Mouse (Mus musculus) limb, embryonic 14.5 days (tissue): ENCODE data around the gene Il1a. TPM values are rescaled to one million over a fixed set of nuclear protein-coding genes. Genes with fewer than 3 reads are reported as not detected.

Experiments
- ATAC-seq: fragments of 200-750 bp; cut with Nextera tagmentation; 2 replicates; pipeline ENCODE4 v1.8.0; 2017; ENCODE audit warnings: low read depth, moderate number of reproducible peaks, moderate TSS enrichment; ENCODE audit not compliant: low FRiP score
- DNase-seq: peaks from one replicate; pipeline ENCODE4 v3.0.0-alpha.2; 2015; ENCODE audit warnings: low spot score
- H3K27ac ChIP-seq: fragments of 300-500 bp; sonication (generic); replicated peaks from 2 replicates; pipeline ENCODE4 v1.5.1; 2014; ENCODE audit warnings: low read depth, mild to moderate bottlenecking, low read length, moderate library complexity, mixed read lengths
- H3K27me3 ChIP-seq: fragments of 300-500 bp; sonication (generic); 2 replicates; pipeline ENCODE4 v1.6.1; 2014; ENCODE audit warnings: low read length, mixed read lengths; ENCODE audit not compliant: control insufficient read depth, insufficient read depth
- H3K36me3 ChIP-seq: fragments of 300-500 bp; sonication (generic); 2 replicates; pipeline ENCODE4 v1.6.1; 2014; ENCODE audit warnings: mild to moderate bottlenecking, low read length, moderate library complexity, mixed read lengths; ENCODE audit not compliant: control insufficient read depth, insufficient read depth
- H3K4me1 ChIP-seq: fragments of 300-500 bp; sonication (generic); 2 replicates; pipeline ENCODE4 v1.6.1; 2014; ENCODE audit warnings: antibody characterized with exemption, low read length, mixed read lengths; ENCODE audit not compliant: control insufficient read depth, insufficient read depth
- H3K4me2 ChIP-seq: fragments of 300-500 bp; sonication (generic); replicated peaks from 2 replicates; pipeline ENCODE4 v1.6.1; 2014; ENCODE audit warnings: low read depth, mild to moderate bottlenecking, low read length, moderate library complexity; ENCODE audit not compliant: severe bottlenecking
- H3K4me3 ChIP-seq: fragments of 300-500 bp; sonication (generic); replicated peaks from 2 replicates; pipeline ENCODE4 v1.5.1; 2014; ENCODE audit warnings: low read length
- H3K9ac ChIP-seq: fragments of 300-500 bp; sonication (generic); 2 replicates; pipeline ENCODE4 v1.6.1; 2014; ENCODE audit warnings: mild to moderate bottlenecking, low read depth, low read length, moderate library complexity; ENCODE audit not compliant: severe bottlenecking
- H3K9me3 ChIP-seq: fragments of 300-500 bp; sonication (generic); 2 replicates; pipeline ENCODE4 v1.6.1; 2016; ENCODE audit warnings: low read length; ENCODE audit not compliant: control insufficient read depth
- POLR2A ChIP-seq: fragments of 200-500 bp; IDR thresholded peaks from 2 replicates; pipeline ENCODE4 v1.8.0; 2012; ENCODE audit warnings: inconsistent platforms, mild to moderate bottlenecking, moderate library complexity, borderline replicate concordance; ENCODE audit not compliant: insufficient read depth, insufficient read length; ENCODE audit errors: extremely low read depth
- WGBS: fragments of 180-500 bp; shearing (Covaris S2); extraction: QIAGEN DNeasy Blood & Tissue Kit; methylation state at CpG from one replicate; pipeline ENCODE4 v1.1.7; 2014; 5-methylcytosine and 5-hydroxymethylcytosine counted together
- polyA plus RNA-seq, 2 experiments: library from polyadenylated mRNA; depleted of rRNA in 1 of 2; stranded (reverse) in 1 of 2; unstranded in 1 of 2; fragments of >200 nt; fragmentation: Nextera tagmentation in 1 of 2; extraction: Ambion mirVana in 1 of 2; gene quantifications; 2 replicates each; pipeline versions ENCODE4 v1.2.1 to v1.2.3; 2012 to 2014

Il1a gene
- 0.04 and 0.06 TPM in 2 replicates for polyA plus RNA-seq (2012; rRNA removed)
- polyA plus RNA-seq (2014; fragmentation: Nextera tagmentation; extraction: Ambion mirVana): 0.21 TPM in 1 of 2 replicates, not detected in the other

GRCm38 (mm10) chr2:129309836-129310235 is at the start of gene Il1a:
Il1a (minus strand) TSS chr2:129309972.
- DNase-seq (no peak), ATAC-seq (no peak)
- H3K27me3 ChIP-seq: no peaks in the 10 kb centered on the region
- H3K9ac ChIP-seq: no peak within 1 kb of the TSS
- H3K4me2 ChIP-seq: no peak within 1 kb of the TSS
- no peak for TF ChIP-seq POLR2A
- H3K9me3 ChIP-seq: no peaks in the 10 kb centered on the region
- no peaks in the 10 kb centered on the region for H3K36me3 ChIP-seq
- H3K27ac ChIP-seq: no peak within 1 kb of the TSS
- WGBS: 84% methylated on average over 7 of the region's 7 CpGs
- H3K4me1 ChIP-seq: no peaks in the 10 kb centered on the region
- H3K4me3 ChIP-seq: no peak within 1 kb of the TSS

GRCm38 (mm10) chr2:129338138-129338621 is 28.4 kb upstream of the Il1a start:
- ATAC-seq (no peak), DNase-seq (no peak)
- Histone ChIP-seq H3K4me2 (no peak overlapping the region), H3K27me3 (no peaks in the 10 kb centered on the region), H3K4me1 (no peaks in the 10 kb centered on the region), H3K4me3 (no peak overlapping the region), H3K27ac (no peak overlapping the region), H3K9ac (no peak overlapping the region), H3K36me3 (no peaks in the 10 kb centered on the region), H3K9me3 (no peaks in the 10 kb centered on the region)
- TF ChIP-seq POLR2A: no peak
- WGBS: 77% methylated on average over 6 of the region's 6 CpGs

GRCm38 (mm10) chr2:129333471-129333870 is 23.7 kb upstream of the Il1a start:
- DNase-seq: no peak

GRCm38 (mm10) chr2:129330540-129330939 is 20.8 kb upstream of the Il1a start:
- Histone ChIP-seq H3K27me3 (no peaks in the 10 kb centered on the region), H3K4me1 (peaks cover 7% of the 10 kb centered on the region; the same call in 1 of the 2 replicates), H3K9me3 (no peaks in the 10 kb centered on the region), H3K9ac (no peak overlapping the region), H3K4me2 (no peak overlapping the region), H3K4me3 (no peak overlapping the region), H3K27ac (no peak overlapping the region), H3K36me3 (no peaks in the 10 kb centered on the region)
- no peak for TF ChIP-seq POLR2A
- ATAC-seq: no peak
- DNase-seq: peak; percentile 21
- 86% methylated on average over 13 of the region's 13 CpGs for WGBS

More at GRCm38 (mm10) chr2:129333471-129333870, 23.7 kb upstream of the Il1a start:
- H3K4me2 ChIP-seq: no peak overlapping the region
- no peak for TF ChIP-seq POLR2A
- H3K27ac ChIP-seq: no peak overlapping the region
- H3K9me3 ChIP-seq: no peaks in the 10 kb centered on the region
- no peaks in the 10 kb centered on the region for H3K27me3 ChIP-seq
- no peak overlapping the region for H3K9ac ChIP-seq
- H3K4me3 ChIP-seq: no peak overlapping the region
- H3K36me3 ChIP-seq: no peaks in the 10 kb centered on the region
- peaks cover 7% of the 10 kb centered on the region; the same call in 1 of the 2 replicates for H3K4me1 ChIP-seq
- 61% methylated on average over 4 of the region's 4 CpGs for WGBS
- ATAC-seq: no peak

- Histone ChIP-seq H3K27me3 (no peaks in the 10 kb centered on the region), H3K9ac (no peak overlapping the region), H3K4me3 (no peak overlapping the region), H3K9me3 (no peaks in the 10 kb centered on the region), H3K4me1 (peaks cover 7% of the 10 kb centered on the region; the same call in 1 of the 2 replicates), H3K27ac (no peak overlapping the region), H3K4me2 (no peak overlapping the region), H3K36me3 (no peaks in the 10 kb centered on the region)
- no peak for ATAC-seq
- 51% methylated on average over 7 of the region's 7 CpGs for WGBS
- TF ChIP-seq POLR2A: no peak
- DNase-seq: no peak
Observed at GRCm38 (mm10) chr2:129330024-129330423, 20.3 kb upstream of the Il1a start.
